Mouse (Mus musculus): ENCODE measurements around the gene Creb5.

Creb5 gene

DNA sequence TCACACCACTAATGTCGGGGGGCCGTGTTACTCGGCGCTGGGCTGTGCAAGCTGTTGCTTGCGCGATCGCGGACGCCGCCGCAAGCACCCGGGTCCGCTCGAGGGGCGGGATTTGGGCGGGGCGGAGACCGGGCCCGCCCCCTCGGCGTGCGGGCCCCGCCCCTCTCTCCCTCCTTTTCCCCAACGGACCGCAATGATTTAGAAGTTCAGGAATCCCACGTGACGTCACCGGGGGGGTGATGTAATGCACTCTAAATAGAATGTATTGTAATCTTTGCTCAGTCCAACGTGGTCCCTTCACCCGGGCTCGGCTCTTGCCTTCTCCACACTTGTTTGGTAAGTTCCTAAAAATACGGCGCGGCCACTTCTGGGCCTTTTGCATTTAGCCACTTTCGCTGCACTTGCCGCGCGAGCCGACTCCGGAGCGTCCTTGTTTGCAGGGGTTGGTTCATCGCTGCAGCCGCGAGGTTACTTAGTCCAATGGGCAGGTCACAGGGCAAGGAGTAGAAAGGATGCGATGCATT lies at the start of gene Creb5:
Gene Creb5 (plus strand): TSS at position 233 of the 524 bp plus-strand sequence.
- peak; percentile 92 to 94 for DNase-seq

DNA sequence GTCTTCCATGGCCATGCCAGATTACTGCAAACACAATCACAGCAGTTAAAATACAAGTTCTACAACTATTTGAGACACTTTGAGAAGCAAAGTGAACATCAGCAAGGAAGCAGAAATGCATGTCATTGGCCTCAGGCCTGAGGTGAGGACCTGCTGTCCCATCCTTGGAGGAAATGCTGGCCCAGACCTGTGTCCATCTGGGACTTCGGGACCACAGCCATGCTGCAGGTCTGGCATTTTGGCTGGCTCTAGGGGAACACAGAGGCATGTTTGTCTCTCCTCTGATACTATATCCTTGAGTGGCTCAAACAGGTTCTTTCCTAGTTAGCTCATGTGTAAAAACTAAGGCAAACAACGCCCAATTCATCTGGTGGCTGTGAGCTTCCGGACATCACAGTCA lies 27.2 kb upstream of the Creb5 start:
- DNase-seq: peak; percentile 79 to 81

DNA sequence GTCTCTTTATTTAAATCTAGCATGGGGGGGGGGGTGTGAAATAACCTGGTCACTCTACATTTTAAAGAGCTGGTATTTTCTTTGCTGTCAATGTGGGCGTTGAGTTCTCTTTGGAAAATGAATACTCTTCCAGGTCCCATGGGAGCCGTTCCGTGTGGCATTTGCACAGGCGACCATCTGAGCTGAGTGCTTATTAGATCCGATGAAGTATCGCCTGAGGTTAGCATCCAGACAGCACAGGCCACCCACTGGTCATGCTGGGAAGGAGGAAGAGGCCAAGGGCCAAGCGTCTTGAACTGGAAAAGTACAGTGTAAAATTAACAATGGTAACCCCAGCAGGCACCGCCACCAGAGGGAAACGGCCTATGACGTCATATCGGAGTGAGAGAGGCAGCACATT lies 24.7 kb upstream of the Creb5 start:
- DNase-seq: peak; percentile 31 to 35

DNA sequence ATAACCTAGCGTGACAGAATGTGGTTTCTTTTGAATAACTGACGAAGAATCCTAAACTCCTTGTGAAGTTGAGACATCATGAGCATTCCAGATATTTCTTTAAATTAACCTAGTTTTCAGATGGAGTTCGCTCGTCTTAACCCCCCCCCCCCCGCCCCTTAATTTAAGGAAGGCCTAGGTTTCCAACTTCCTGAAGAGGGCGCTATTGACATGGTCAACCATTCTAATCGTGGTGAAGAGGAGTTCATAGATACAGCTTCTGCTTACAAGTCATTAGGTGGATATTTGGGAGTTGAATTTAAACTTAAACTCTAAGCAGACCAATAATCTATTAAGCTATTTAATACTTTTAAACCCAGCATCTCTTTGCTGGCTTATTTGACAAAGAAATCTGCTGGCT lies 20.0 kb upstream of the Creb5 start:
- DNase-seq: peak in 1 of 2 experiments; percentile 29

DNA sequence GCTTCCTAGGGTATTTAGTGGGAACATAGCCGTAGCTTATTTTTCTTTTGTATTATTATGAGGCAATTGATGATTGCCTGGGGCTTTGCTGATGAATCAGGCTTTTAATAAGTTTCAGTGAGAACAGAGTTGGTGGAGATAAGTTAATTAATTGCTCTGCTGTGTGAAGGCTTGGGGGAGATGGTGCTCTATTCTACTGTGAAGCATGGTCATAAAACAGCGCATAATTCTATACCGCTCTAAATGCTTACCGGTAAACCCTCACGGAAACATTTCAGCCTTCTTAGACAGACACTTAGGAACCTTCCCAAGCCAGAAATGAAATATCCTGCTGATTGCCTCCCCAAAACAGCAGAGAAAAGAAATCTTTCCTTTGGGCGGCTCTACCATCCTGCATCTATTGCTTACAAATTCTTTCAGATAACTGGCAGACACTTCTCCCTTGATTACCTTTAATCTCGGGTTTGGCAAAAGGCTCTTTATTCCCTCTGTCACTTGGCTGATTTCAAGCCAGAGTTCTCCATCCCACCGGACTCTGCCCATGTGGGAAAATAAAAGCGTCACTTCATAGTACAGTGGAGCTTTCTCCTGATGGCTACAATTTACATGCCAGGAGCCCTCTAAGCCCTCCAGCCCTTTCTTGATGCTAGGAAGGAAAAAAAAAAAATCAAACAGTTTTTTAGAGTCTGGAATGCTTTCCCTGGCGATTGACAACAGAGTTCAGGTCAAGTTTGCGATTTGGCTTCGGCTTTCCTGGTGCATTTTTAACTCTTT lies 19.2 kb upstream of the Creb5 start:
- no peak for DNase-seq

DNA sequence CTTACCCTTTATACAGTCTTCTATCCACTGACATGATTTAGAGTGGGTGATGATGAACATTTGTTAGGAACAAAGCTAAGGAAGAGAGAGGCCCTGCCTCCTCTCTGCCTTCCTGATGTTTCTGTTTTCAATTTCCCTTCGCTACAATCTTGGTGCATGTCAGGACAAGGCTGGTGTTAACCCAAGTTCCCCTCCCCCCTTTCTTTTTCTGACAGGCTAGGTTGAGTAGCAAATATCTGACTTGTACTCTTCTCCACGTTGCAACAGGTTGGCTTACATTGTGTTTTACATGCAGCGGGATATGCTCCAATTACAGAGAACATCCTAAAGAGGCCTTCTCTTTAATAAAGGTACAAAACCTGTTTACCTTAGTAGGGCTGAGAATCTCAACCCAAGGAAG lies 15.9 kb upstream of the Creb5 start:
- DNase-seq: no peak

DNA sequence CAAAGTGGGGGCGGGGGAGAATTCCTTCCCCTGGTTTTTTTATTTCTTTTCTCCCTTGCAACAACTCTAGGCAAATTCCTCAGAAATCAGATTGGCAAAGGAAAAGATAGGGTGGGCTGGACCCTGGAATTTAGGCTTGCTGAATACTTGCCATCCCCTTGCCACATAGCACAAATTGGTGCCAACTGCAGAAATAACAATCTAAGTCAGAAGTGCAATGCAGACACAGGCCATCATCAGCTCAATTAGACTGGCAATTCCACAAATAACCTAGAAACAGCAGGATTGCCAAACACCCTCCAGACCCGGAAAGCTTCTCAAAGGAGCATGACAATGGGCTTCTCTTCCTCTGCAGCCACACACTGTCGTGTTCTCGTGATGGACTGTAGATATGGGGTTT lies 15.4 kb upstream of the Creb5 start:
- DNase-seq: no peak

DNA sequence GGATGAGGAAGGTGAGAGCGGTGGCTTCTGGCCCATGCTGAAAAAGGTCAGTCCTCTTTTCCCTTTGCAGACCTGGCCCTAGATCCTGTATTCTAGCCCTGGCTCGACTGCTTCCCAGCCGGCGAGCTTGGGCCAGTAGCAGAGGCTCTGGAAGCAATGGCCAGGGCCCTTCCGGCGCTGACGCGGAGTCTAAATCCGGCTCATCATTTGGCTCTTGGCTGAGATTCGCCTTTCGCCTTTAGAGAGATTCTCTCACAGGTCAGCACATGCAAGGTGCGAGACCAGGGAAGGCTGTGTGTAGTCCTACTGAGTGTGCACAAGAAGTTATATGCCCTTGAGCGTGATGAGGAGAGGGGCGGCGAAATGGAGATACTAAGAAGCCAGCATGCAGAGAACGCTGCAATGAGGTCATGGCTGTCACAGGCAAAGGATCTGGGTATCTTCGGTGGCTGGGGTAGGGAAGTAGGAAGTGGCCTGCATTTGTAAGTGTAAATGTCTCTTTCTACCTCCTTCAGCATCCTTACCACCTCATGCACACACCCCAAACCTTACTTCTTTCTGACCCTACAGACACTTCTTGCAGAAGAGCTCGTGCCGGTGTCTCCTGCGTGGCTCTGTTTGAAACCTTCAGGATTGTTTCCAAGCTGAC lies 557 bp upstream of the Creb5 start:
- DNase-seq: peak; percentile 81 to 83

DNA sequence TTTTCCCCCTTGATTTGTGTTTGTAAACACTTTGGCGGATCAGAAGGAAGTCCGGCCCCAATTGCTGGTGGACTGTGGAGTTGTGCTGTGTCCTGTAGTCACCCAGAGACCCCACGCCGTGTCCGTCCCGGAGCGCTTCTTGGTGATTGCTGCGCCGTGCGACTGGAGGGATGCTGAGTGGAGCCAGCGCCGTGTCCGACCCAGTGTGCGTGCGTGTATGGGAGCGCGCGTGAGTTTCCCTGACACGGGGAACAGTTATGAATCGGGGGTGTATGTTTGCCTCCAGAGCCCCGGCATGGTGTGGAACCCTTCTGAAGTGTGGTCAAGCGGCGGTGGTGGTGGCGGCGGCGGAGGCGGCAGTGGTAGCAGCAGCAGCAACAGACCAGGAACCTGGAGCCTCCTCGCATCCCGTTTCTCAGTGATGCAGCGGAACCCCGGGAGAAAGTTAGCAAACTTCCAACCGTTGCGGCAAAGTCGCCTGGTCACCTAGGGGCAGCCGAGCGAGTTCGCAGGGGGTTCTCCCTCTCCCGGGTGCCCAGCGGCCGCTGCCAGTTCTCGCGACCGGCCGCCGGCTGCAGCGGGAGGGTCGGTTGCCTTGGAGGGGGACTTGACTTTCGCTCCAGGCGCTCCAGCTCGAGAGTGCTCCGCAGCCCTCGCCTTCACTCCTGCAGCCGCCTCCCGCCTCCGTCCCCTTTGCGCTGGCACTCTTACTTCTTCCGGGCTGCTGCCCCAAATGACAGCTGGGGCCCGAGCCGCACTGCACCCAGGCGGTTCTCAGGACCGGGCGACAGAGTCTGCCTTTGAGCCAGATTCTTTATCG lies 702 bp downstream of the Creb5 start:
- DNase-seq: peak; percentile 50 to 60

DNA sequence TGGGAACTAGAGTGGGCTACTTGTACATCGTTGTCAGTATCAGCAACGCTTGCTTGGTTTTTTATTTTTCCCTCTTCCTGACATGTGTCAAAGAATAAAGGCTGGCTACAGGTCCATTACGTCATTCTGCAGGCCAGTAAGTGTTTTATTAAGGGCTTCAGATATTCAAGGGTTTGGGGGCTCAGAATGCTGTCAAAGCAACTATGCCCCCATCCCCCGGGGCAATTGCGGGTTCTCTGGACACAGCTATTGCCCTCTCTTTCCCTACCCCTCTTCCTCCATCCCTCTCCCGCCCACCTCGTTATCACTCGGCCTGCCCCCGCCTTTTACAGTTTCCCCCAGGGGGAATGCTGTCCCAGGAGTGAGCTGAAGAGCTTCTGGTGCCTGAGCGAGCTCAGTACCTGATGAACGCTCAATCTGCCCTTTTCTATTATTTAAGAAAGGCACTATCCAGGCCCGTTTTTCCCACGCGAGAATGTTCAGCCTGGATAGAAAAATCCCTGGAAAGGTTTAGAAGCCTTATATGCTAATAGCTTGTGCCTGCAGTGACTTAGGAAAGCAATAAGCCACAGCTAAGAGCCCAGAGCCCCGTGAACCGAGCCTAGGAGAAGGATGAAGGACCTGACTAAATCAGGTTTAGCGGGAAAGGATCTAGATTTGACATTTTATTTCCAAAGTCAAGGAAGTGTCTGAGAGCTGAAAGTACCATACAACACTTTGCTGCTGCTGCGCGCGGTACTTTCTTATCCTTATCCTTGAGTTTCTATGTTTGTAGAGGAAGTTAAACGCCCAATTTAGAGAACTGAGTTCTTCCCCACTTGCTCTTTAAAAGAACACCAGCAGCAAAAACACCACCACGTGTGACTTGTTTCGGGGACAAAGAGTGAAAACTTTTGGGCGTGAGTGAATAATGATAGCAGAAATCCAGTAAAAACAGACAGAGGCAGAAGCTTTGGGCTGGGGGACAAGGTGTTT lies 1.8 kb downstream of the Creb5 start:
- peak; percentile 11 to 22 for DNase-seq

DNA sequence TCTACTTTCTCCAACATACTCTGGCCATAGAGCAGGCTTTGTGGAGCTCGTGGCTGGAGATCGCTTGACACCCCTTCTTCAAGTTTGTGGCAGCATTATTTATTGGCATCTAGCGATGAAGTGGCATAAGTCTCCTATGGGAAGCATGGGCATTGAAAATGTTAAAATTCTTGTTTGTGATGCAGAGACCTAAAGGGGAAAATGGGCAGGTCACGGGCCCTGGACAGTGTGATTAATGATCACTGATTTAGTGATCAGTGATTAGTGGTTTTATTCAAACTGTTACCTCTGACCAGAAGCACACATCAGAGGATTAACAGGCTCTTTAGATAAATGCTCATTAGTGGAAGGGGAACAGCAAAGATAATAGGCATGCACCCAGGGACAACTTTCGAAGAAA lies 2.6 kb downstream of the Creb5 start:
- no peak for DNase-seq

DNA sequence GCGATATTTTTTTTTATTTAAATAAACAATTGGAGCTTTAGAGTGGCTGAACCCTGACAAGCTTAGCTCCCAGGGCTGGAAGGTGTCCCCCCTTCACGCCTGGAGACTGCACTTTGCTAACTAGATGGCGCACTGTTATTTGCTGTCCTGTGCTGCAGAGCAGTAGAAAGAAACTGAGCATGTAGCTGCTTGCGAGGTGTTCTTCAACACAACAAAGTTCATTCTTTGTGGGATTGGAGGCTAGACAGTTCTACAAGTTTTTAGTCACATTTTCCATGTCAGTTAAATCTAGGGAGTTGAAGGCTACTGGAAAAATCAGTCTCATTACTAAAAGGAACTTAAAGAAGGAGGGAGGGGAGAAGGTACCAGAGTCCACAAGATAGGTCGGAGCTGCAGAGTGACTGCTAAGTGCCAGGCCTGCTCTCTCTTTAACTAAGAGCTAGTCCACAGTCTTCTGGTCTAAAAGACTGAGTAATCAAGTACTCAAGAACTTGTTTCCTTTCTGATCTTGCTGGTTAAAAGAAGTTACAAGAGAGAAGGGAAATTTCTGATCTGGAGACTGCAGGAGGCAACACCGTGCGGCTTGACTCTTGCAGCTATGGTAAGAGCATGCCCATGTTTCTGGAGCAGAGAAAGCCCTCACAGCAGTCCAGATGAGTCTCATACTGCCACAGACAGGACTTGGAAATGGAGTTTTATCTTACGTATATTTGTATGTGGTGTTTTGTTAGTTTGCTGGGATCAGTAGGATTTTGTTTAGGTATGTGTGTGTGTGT lies 3.3 kb downstream of the Creb5 start:
- DNase-seq: peak in 1 of 2 experiments; percentile 22

DNA sequence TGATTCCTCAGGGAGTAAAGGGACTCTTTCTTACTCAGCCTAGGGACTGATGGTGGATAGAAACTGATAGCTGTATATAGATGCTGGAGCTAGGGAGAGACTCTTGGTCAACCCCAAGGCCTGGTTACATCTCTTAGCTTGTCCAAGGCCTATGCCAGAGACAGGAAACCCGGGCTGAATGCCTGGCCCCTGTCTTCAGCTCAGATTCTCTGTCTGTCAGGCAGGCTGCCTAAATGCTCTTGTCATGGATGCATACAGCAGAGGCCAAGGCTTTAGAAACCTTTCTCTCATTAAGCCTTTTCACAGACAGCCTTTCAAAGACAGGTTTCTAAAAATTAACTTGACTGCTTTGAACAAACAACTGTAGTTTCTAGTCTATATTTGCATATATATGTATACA lies 5.9 kb downstream of the Creb5 start:
- no peak for DNase-seq

DNA sequence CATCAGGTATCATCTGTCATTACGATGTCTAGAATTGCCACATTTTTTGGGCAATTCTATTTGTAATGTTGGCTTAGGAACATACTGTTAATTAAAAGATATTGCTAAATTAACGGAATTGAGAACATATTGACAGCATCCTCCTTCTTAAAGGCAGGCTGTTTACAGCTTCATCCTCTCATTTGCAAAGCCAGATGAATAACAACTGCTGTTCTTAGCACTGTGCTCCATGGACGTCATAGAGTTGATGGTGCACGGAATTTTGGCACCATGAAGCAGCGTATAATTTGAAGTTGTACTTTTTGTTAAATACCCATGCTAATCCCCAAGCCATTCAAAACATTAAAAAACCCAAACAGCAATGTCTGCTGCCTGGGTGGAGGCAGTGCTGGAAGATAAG lies 10.8 kb downstream of the Creb5 start:
- DNase-seq: no peak

DNA sequence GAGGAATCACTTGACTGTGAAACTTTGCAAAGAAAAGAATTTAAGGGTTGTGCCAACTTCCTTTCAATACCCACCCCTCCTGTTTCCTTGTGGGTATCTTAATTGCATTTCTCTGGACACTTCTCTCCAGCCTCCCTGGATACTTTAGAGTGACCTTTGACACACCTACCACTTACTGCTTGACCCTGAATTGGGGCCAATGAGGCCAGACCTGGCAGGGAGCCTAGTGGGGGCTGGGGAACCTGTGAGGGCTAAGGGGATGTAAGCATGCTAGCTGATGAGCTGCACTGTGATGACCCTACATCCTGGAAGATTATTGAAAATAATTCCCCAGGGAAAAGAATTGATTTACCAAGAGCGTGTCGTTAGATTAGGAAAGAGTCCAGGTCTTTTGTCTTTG lies 17.1 kb downstream of the Creb5 start:
- DNase-seq: no peak

DNA sequence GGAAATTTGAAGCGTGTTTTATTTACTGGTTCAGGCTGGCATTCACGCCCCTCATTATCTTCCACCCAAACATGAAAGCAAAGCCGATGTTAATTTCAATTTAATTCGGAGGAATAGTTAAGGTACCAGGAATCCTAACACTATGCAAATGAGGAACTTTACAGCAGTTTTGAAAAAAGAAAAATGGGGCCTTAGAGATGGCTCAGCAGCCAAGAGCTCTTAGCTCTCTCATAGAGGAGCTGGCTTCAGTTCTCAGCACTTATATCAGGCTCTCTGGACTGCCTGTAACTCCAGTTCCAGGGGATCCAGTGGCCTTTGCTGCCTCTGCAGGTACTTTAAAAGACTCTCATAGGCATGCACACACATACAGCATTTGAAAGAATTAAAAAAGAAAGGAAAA lies 19.1 kb downstream of the Creb5 start:
- DNase-seq: no peak

DNA sequence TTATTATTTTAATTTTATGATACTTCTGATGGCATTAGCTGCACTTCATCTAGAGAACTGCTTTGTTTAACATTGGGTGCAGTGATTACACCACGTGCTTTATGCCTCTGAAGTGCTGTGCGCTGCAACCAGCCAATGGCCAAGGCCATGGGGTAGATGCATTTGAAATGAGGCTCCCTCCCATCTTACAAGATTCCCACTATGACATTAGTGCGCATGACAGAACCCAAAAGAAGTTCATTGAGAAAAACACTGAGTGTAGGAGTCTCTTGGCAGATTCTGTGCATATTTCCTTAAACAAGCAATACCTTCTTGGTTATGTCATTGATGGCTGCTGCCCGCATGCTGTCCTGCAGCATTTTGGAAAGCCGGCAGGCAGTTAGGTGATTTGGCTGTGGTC lies 19.6 kb downstream of the Creb5 start:
- DNase-seq: no peak

DNA sequence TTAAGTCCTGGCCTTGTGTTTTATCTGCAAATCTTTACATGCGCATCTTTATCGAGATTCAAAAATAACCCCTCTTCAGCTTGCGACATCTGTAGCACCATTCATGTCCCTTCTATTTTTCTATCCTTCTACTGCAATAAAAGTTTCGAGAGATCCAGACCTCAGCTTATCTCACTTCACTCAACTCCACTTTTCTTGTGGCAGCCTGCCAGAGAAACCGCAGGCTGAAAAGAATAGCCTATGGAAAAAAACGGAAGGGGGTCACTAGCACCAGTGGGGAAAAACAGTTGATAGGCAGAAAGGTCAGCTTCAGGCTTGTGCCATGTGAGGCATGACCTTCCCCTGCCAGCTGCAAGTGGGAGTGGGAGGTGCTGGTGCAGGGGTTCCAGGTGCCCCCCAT lies 21.6 kb downstream of the Creb5 start:
- no peak for DNase-seq

DNA sequence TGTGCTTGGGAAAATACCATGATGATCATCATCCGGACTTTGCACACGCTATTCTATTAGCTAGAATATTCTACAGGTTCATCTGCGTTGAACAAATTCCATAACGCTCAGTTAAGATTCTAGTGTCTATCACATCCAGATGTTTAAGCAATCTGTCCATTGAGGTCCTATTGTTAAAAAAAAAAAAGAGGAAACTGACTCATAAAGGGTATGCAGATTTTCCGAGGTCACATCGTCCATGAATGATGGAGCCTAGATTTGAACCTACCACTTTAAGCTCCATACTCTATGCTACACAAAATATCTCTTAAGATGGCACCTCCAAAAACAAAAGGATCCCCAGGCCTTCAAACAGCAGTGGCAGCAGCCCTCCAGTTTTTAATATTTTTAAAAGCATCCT lies 26.5 kb downstream of the Creb5 start:
- DNase-seq: no peak

DNA sequence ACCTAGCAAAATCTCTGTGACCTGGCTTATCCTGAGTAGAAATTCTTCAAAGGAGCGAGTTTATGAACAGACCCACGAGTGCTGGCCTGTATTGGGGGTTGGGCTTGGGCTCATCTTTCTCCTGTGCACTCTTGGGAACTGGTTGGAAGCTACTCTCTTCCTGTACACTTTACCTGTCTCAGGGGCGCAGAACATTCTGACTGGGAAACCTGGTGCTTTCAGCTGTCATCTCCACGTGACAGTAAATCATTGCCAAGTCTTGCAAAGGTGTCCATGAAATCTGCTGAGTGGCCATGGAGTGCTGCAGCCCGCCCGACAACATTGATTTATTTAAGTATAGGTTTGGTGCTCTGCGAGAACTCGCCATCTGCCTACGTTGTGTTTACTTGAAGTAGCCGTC lies 27.1 kb downstream of the Creb5 start:
- DNase-seq: no peak

DNA sequence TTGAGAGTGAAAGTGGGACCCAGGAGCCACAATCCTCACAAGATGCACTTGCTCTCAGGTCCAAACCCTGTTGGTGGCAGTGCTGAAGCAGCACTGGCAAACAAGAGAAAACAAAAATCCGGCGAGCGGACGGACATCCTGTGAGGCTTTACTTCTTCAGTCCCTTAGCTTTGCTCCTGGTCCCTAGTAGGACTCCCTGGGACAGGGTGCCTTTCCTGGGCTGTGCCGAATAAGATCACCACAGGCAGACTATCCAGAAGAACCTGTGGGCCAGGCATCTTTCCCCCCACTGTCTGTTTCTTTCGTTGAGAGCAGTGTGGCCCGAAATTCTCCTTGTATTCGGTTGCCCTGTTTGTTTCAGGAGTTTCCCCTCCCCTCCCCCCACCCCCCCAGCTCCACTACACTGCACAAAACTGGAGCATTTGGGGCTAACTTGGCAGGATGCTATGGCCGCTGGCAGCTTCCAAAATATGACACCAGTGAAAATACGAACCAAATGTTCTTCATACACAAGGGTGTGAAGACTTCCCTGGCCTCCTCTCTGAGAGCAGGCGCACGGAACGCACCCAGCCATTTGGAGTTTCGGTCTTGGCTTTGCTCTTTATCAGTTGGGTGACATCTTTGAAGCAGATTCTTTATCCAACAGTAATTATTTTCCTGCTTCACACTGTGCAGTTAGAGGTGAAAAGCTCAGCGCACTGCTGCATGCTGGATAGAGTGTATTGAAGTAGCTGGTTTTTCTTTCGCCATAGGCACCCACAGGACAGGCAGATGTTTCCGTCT lies 32.7 kb downstream of the Creb5 start:
- peak; percentile 64 to 65 for DNase-seq

All from cerebellum, adult 18-20 months (tissue).